27 mouse cellular contexts compared by ENCODE assay signal in the genomic region with DNA sequence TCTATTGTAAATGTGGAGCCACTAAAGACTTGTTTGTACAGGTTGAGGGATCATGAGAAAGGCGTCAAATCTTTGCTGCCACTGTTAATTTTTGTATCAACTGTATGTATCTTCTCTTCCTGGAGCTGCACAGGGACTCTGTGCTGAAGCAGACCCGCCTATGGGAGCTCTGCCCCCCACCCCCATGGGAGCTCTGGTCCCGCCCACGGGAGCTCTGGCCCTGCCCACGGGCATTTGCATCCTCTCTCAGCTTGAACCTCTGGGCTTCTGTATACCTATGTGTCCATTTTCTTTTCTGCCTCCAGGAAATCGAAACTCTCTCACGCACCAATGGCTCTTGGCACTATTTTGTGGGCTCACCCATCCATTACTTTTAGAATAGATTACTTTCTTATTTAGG.
DNase-seq lines count a peak whose midpoint lies in the region; ATAC-seq and TF ChIP-seq lines count a peak whose summit lies in the region.
"Had no signal": no experiment of that assay in that cellular context is flagged by ENCODE, and none has a peak within 500 bp of the region (broad histone marks: within the 10 kb centered on the region; RNA-seq: fewer than 3 reads in every experiment).

No protein-coding gene starts in this region.

- ATAC-seq in heart, embryonic 11.5 days (replicated peaks; ENCODE audit: insufficient number of reproducible peaks, low FRiP score, low TSS enrichment) = no peak
- ATAC-seq in hindbrain, embryonic 11.5 days (ENCODE audit: low FRiP score) = no peak
- ATAC-seq: forebrain, postnatal 0 days; midbrain, embryonic 13.5 days had no signal

- no peak overlapping the region for H3K4me3 ChIP-seq in heart, embryonic 11.5 days (ENCODE audit: low read depth, low read length)
- no peak overlapping the region for H3K4me3 ChIP-seq in thymus, adult 2 months (ENCODE audit: control insufficient read depth, insufficient read depth, low read length)
- H3K4me3 ChIP-seq in hindbrain, embryonic 11.5 days (ENCODE audit: low read depth, low read length) = no peak overlapping the region
- H3K4me3 ChIP-seq: embryonic facial prominence, embryonic 12.5 days; heart, adult 2 months; heart, embryonic 15.5 days; hindbrain, embryonic 15.5 days; megakaryocyte, embryonic 14.5 days; midbrain, embryonic 13.5 days had no signal

- H3K9me3 ChIP-seq in heart, embryonic 11.5 days (replicated peaks; ENCODE audit: control insufficient read depth, low read length) = no peaks in the 10 kb centered on the region
- H3K9me3 ChIP-seq in hindbrain, embryonic 11.5 days (ENCODE audit: control insufficient read depth, low read length) = no peaks in the 10 kb centered on the region
- H3K9me3 ChIP-seq: embryonic facial prominence, embryonic 12.5 days; heart, embryonic 15.5 days; hindbrain, embryonic 15.5 days; megakaryocyte, embryonic 14.5 days; midbrain, embryonic 13.5 days had no signal

- WGBS in heart, embryonic 11.5 days (ENCODE audit: insufficient replicate concordance) = 42% methylated on average over 7 of the region's 7 CpGs
- 69% methylated on average over 7 of the region's 7 CpGs for WGBS in thymus, adult 2 months
- 48% methylated on average over 7 of the region's 7 CpGs for WGBS in hindbrain, embryonic 11.5 days

- no peaks in the 10 kb centered on the region for H3K27me3 ChIP-seq in heart, embryonic 11.5 days (ENCODE audit: control insufficient read depth, insufficient read depth, low read length)
- H3K27me3 ChIP-seq in thymus, adult 2 months (ENCODE audit: control insufficient read depth, insufficient read depth, low read length) = no peaks in the 10 kb centered on the region
- H3K27me3 ChIP-seq in hindbrain, embryonic 11.5 days (ENCODE audit: control insufficient read depth, insufficient read depth, low read length) = no peaks in the 10 kb centered on the region
- H3K27me3 ChIP-seq: embryonic facial prominence, embryonic 12.5 days; heart, embryonic 15.5 days; hindbrain, embryonic 15.5 days; midbrain, embryonic 13.5 days had no signal

- DNase-seq in heart, adult 11 months = peak; percentile 73
- peak; percentile 55 to 62 for DNase-seq in kidney, postnatal 4 days
- no peak for DNase-seq in kidney, postnatal 25 days
- peak; percentile 15 for DNase-seq in thymus, postnatal 14 days
- no peak for DNase-seq in thymus, adult 2 months
- peak; percentile 11 for DNase-seq in brain, embryonic 14.5 days (ENCODE audit: low read depth)
- no peak for DNase-seq in hindbrain, embryonic 11.5 days (ENCODE audit: low spot score)
- DNase-seq: adrenal gland, postnatal 25 days; cerebellum, adult 9-11 months; forebrain, postnatal 0 days; gastrocnemius, postnatal 14 days; heart, adult 2 months; heart, postnatal 36 days; kidney, postnatal 14 days; layer of hippocampus, postnatal 36 days; lung, adult 18-20 months; lung, postnatal 14 days; right cerebral cortex, postnatal 14 days; spleen, adult 18-20 months had no signal

- no peak for TF ChIP-seq POLR2A in thymus, adult 2 months (IDR thresholded peaks at IDR 0.05; ENCODE audit: control insufficient read depth, extremely low read depth, insufficient read depth, low read length, poor library complexity)
- no peak for TF ChIP-seq POLR2A in brain, embryonic 14.5 days (IDR thresholded peaks at IDR 0.05; ENCODE audit: borderline replicate concordance, extremely low read depth, insufficient read depth, insufficient read length, poor library complexity, severe bottlenecking)

- H3K9ac ChIP-seq in heart, embryonic 11.5 days (ENCODE audit: low read depth, low read length) = no peak overlapping the region
- no peak overlapping the region for H3K9ac ChIP-seq in hindbrain, embryonic 11.5 days (ENCODE audit: low read depth, low read length)
- H3K9ac ChIP-seq: embryonic facial prominence, embryonic 12.5 days; forebrain, postnatal 0 days; heart, embryonic 15.5 days; hindbrain, embryonic 15.5 days; midbrain, embryonic 13.5 days had no signal

- H3K27ac ChIP-seq in heart, embryonic 11.5 days (ENCODE audit: low read depth, low read length) = no peak overlapping the region
- no peak overlapping the region for H3K27ac ChIP-seq in thymus, adult 2 months (ENCODE audit: control insufficient read depth, insufficient read depth, low read length)
- no peak overlapping the region for H3K27ac ChIP-seq in hindbrain, embryonic 11.5 days (ENCODE audit: low read depth, low read length)
- H3K27ac ChIP-seq: embryonic facial prominence, embryonic 12.5 days; heart, adult 2 months; heart, embryonic 15.5 days; hindbrain, embryonic 15.5 days; midbrain, embryonic 13.5 days had no signal

- no peak overlapping the region for H3K4me2 ChIP-seq in heart, embryonic 11.5 days
- no peak overlapping the region for H3K4me2 ChIP-seq in hindbrain, embryonic 11.5 days (replicated peaks; ENCODE audit: low read depth, low read length)
- H3K4me2 ChIP-seq: embryonic facial prominence, embryonic 12.5 days; heart, embryonic 15.5 days; hindbrain, embryonic 15.5 days; liver, embryonic 11.5 days; midbrain, embryonic 13.5 days had no signal

- TF ChIP-seq CTCF in thymus, adult 2 months (IDR thresholded peaks at IDR 0.05; ENCODE audit: borderline replicate concordance, control insufficient read depth, extremely low read depth, insufficient read depth, low read length, poor library complexity) = no peak
- TF ChIP-seq CTCF in brain, embryonic 14.5 days (IDR thresholded peaks at IDR 0.05; ENCODE audit: borderline replicate concordance, extremely low read depth, insufficient read depth, insufficient read length) = no peak

- H3K4me1 ChIP-seq in heart, embryonic 11.5 days (ENCODE audit: control insufficient read depth, insufficient read depth, low read length) = no peaks in the 10 kb centered on the region
- no peaks in the 10 kb centered on the region for H3K4me1 ChIP-seq in thymus, adult 2 months (replicated peaks; ENCODE audit: control insufficient read depth, insufficient read depth, low read length)
- H3K4me1 ChIP-seq in hindbrain, embryonic 11.5 days (replicated peaks; ENCODE audit: control insufficient read depth, insufficient read depth, low read length) = no peaks in the 10 kb centered on the region
- H3K4me1 ChIP-seq: embryonic facial prominence, embryonic 12.5 days; heart, embryonic 15.5 days; hindbrain, embryonic 15.5 days; megakaryocyte, embryonic 14.5 days; midbrain, embryonic 13.5 days had no signal

- no peaks in the 10 kb centered on the region for H3K36me3 ChIP-seq in heart, embryonic 11.5 days (ENCODE audit: control insufficient read depth, insufficient read depth, low read length)
- no peaks in the 10 kb centered on the region for H3K36me3 ChIP-seq in thymus, adult 2 months (ENCODE audit: control insufficient read depth, insufficient read depth, low read length)
- H3K36me3 ChIP-seq in hindbrain, embryonic 11.5 days (ENCODE audit: control insufficient read depth, insufficient read depth, low read length) = no peaks in the 10 kb centered on the region
- H3K36me3 ChIP-seq: embryonic facial prominence, embryonic 12.5 days; G1E; heart, embryonic 15.5 days; hindbrain, embryonic 15.5 days; midbrain, embryonic 13.5 days had no signal

Comparison
In these comparisons a context has a peak if more than half of its experiments do, and no peak if none do; other contexts are left out.
1. DNase-seq: peak in heart, adult 11 months (single experiment), kidney, postnatal 4 days (2 of 2), thymus, postnatal 14 days (single experiment) and brain, embryonic 14.5 days (single experiment); none in kidney, postnatal 25 days (0 of 2), thymus, adult 2 months (single experiment) and hindbrain, embryonic 11.5 days (single experiment).